ENCODE assay signal across 10 mouse cellular contexts in the genomic region with DNA sequence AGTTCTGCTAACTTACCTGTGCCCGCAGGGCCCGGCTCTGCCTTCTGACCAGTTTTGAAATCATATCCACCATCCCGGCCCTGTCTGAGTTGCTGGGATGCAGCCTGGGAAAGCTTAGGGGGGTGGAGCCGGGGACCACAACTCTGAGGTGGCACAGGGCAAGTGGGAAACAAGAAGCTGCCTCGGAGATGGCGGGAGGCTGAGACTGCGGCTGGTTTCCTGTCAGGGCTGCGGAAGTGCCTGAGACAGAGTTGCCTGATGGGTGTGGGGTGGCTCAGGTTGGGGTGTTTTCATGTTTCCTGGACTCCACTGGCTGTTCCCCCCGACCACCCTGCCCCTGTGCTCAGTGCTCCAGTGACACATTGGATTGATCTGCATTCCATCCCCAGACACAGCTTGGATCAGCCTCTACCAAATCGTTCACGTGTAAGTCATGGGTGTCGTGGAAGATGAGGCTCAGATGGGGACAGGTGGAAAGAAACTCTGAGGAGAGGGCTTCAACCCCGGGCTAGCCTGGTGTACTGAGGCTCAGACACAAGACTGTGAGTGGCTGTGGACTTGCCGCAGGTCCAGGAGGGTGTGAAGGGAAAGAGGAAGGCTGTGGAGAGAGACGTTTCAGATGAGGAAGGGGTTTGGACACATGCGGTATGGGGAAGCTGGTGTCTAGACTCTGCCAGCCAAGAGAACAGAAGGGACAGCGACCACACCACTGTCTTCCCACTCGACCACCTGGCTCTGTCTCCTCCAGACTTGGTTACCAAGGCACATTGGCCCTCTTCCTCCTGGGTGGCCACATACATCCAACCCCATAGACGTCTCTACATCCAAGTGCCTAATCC. TPM values are rescaled to one million over a fixed set of nuclear protein-coding genes. Genes with fewer than 3 reads are reported as not detected.
DNase-seq lines count a peak whose midpoint lies in the region; ATAC-seq and TF ChIP-seq lines count a peak whose summit lies in the region.
"Had no signal": no experiment of that assay in that cellular context is flagged by ENCODE, and none has a peak within 500 bp of the region (broad histone marks: within the 10 kb centered on the region; RNA-seq: fewer than 3 reads in every experiment).

No protein-coding gene starts in this region.

- H3K4me2 ChIP-seq in limb, embryonic 11.5 days (ENCODE audit: low read depth, severe bottlenecking) = no peak overlapping the region
- H3K4me2 ChIP-seq: heart, embryonic 12.5 days; midbrain, embryonic 12.5 days had no signal

- no peak for TF ChIP-seq POLR2A in bone marrow macrophage, adult 2 months (IDR thresholded peaks at IDR 0.05; ENCODE audit: borderline replicate concordance, low read depth, low read length)

- H3K27ac ChIP-seq in limb, embryonic 11.5 days (replicated peaks; ENCODE audit: low read depth, low read length) = no peak overlapping the region
- H3K27ac ChIP-seq in limb, embryonic 10.5 days = no peak overlapping the region
- peak overlapping the region; percentile 17; the same call in 1 of the 2 replicates for H3K27ac ChIP-seq in bone marrow macrophage, adult 2 months (ENCODE audit: insufficient read depth, low read depth, low read length)
- H3K27ac ChIP-seq: midbrain, embryonic 12.5 days had no signal

- WGBS in limb, embryonic 11.5 days = 77% methylated on average over 19 of the region's 19 CpGs
- WGBS in limb, embryonic 10.5 days = 75% methylated on average over 19 of the region's 19 CpGs

- no peak overlapping the region for H3K4me3 ChIP-seq in limb, embryonic 11.5 days (ENCODE audit: low read depth, low read length)
- H3K4me3 ChIP-seq in limb, embryonic 10.5 days = no peak overlapping the region
- H3K4me3 ChIP-seq in bone marrow macrophage, adult 2 months (ENCODE audit: insufficient read depth, low read length) = peak overlapping the region; percentile 28
- H3K4me3 ChIP-seq: heart, embryonic 12.5 days; midbrain, embryonic 12.5 days had no signal

- H3K9ac ChIP-seq in limb, embryonic 11.5 days (ENCODE audit: low read length) = peak overlapping the region; percentile 12; the same call in 1 of the 2 replicates
- H3K9ac ChIP-seq: midbrain, embryonic 12.5 days had no signal

- no peak for ATAC-seq in limb, embryonic 11.5 days (ENCODE audit: insufficient number of reproducible peaks, low FRiP score, low TSS enrichment, low read depth)
- ATAC-seq in megakaryocyte progenitor cell, adult 5-6 weeks (replicated peaks; ENCODE audit: poor library complexity) = peak; percentile 71

- no peak for DNase-seq in limb, embryonic 11.5 days (ENCODE audit: low spot score)
- no peak for DNase-seq in limb, embryonic 10.5 days (ENCODE audit: low spot score)
- peak; percentile 83 for DNase-seq in thymus, postnatal 14 days
- DNase-seq in right cerebral cortex, postnatal 4 days = no peak
- no peak for DNase-seq in adrenal gland, adult (ENCODE audit: inconsistent age in 2 of 2, low spot score in 1 of 2)
- no peak for DNase-seq in cerebellum, postnatal 10 days

- TF ChIP-seq CTCF in bone marrow macrophage, adult 2 months (IDR thresholded peaks at IDR 0.05; ENCODE audit: low read depth, low read length) = no peak

- H3K9me3 ChIP-seq in limb, embryonic 11.5 days (ENCODE audit: control insufficient read depth, low read length) = no peaks in the 10 kb centered on the region
- H3K9me3 ChIP-seq in limb, embryonic 10.5 days (replicated peaks) = no peaks in the 10 kb centered on the region
- H3K9me3 ChIP-seq: heart, embryonic 12.5 days had no signal

- H3K36me3 ChIP-seq in limb, embryonic 11.5 days (ENCODE audit: control insufficient read depth, insufficient read depth, low read length) = no peaks in the 10 kb centered on the region
- H3K36me3 ChIP-seq in limb, embryonic 10.5 days = no peaks in the 10 kb centered on the region
- H3K36me3 ChIP-seq: heart, embryonic 12.5 days; midbrain, embryonic 12.5 days had no signal

- no peaks in the 10 kb centered on the region for H3K4me1 ChIP-seq in limb, embryonic 11.5 days (ENCODE audit: control insufficient read depth, insufficient read depth, low read length)
- peaks cover 26% of the 10 kb centered on the region for H3K4me1 ChIP-seq in limb, embryonic 10.5 days
- H3K4me1 ChIP-seq in bone marrow macrophage, adult 2 months (ENCODE audit: control insufficient read depth, insufficient read depth, low read length) = peaks cover 51% of the 10 kb centered on the region
- H3K4me1 ChIP-seq: midbrain, embryonic 12.5 days had no signal

- H3K27me3 ChIP-seq in limb, embryonic 11.5 days (ENCODE audit: control insufficient read depth, insufficient read depth, low read length) = no peaks in the 10 kb centered on the region
- H3K27me3 ChIP-seq in limb, embryonic 10.5 days (ENCODE audit: low read depth, poor library complexity, severe bottlenecking) = peaks cover 14% of the 10 kb centered on the region; the same call in 1 of the 2 replicates

RNA-seq across cellular contexts. Expression of gene Arhgap27, which starts 18.8 kb away (rescaled TPM):
- 4.7 TPM in 2 replicates for polyA plus RNA-seq in limb, embryonic 11.5 days (2014; fragmentation: Nextera tagmentation; extraction: Ambion mirVana)
- polyA plus RNA-seq in limb, embryonic 10.5 days (2016; fragmentation: Nextera tagmentation; extraction: Ambion mirVana) = 5.3 and 8.2 TPM in 2 replicates
- 23.8 and 24.6 TPM in 2 replicates for polyA plus RNA-seq in bone marrow macrophage, adult 2 months (2012; ENCODE audit: insufficient read depth, insufficient read length, missing spikeins)
- total RNA-seq in megakaryocyte progenitor cell, adult 5-6 weeks (2015) = 10.8 and 14.2 TPM in 2 replicates
- total RNA-seq in megakaryocyte progenitor cell, adult 5-6 weeks (2017) = 11.2 and 11.5 TPM in 2 replicates
